Mouse (Mus musculus): ENCODE results near the gene Hist1h2ai.

Gene Hist1h2ai

DNA sequence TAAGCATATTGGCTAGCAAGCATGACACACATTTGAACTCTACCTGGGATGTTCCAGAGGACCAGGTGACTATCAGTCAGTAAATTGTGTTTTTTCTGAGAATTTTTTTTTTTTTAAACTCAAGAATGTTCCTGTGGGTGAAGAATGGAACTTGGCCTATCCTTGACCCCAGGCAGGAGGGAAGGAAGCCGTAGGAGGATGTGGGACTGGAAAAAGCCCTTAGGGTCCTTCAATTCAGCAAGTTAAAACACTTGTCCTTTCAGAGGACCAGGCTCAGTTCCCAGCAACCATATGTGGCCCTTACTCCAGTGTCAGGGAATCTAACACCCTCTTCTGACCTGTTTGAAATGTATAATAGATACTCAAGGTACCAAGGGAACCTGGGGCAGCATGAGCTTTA is 13.3 kb downstream of the Hist1h2ai start:
- DNase-seq: no peak

DNA sequence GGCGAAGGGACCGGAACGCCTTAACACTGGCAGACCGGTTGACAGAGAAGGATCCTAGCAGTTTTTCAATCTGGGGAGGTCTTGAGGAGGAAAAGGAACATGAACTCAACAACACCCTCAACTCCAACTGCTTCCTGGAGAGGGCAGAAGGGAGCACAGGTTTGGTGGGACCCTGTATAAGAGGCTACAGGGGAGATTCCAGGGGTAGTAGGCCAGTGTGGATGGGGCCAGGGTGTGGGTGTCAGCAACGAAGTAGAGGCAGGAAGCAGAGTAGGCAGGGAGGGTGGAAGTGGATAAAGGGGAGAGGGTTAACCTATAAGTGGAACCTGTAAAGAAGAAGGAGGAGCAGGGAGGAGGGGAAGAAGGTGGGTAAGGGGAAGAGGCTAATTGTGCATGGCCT is 17.2 kb downstream of the Hist1h2ai start:
- no peak for DNase-seq

DNA sequence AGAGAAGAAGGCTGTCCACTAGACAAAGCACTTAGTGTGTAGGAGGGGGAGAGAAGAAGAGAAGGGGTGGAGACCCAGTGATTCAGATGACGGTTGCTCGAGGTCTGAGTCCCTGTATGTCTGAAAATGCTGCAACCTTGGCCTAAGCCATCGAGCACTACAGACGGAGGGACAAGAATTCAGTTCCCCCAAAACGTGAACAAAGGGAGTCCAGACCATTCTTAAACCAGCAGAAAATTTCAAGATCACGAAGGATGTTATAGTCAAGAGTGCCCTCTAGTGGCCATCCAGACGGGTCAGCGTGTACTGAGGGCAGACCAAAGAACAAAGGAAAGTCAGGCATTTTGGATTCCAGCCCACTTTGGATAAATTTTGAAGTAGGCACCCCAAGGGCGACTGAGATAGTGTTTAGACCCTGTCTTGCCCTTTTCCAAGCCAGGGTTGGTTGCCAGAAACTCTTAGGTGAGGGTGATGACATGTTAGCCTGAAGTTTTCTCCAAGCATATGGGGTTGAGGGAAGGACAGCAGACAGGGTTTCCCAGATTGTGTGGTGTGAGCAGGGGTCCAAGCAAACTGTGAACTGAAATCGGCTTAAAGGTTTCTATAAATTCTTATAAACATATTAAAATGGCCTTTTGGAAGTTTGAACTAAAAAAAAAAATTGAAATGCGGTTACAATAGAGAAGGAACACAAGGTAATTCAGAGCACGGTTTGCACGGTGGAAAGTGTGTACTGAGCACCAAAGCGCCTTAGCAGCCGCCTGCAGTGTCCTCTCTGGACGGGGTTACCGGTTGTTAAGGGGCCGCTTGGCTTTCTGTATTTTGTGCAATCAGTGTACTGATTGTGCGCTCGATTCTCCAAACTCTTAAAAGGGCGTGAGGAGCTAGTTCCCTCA is 18.0 kb downstream of the Hist1h2ai start:
- peak; percentile 79 to 82 for DNase-seq

DNA sequence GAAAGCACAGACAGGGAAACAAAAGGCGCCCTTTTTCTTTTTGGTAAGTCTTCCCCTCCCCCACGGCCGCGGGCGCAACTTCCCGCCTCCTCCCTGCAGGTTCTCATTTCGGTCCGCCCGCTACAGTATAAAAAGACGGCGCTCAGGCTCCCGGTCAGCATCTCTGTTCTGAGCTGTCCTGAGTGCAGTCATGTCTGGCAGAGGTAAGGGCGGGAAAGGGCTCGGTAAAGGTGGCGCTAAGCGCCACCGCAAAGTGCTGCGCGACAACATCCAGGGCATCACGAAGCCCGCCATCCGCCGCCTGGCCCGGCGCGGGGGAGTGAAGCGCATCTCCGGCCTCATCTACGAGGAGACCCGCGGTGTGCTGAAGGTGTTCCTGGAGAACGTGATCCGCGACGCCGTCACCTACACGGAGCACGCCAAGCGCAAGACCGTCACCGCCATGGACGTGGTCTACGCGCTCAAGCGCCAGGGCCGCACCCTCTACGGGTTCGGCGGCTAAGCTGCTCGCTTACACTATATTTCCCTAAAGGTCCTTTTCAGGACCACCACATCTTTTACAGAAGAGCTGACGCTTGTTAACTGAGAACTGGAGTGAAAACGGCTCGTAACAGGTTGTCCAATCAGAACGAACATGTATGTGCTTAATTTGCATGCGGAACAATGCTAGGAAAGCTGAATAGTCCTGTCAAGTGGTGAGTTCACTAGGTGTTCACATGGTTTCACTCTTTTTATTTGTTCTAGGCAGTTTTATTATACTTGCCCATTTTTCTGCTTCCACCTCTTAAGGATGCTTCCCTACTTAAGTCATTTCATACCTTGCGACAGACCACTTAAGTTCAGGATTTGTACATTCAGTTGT is 18.9 kb downstream of the Hist1h2ai start, which contains the start of gene Hist1h4j:
TSS of gene Hist1h4j (plus strand) at position 159 of the 862 bp plus-strand sequence.
- peak; percentile 50 to 75 for DNase-seq

DNA sequence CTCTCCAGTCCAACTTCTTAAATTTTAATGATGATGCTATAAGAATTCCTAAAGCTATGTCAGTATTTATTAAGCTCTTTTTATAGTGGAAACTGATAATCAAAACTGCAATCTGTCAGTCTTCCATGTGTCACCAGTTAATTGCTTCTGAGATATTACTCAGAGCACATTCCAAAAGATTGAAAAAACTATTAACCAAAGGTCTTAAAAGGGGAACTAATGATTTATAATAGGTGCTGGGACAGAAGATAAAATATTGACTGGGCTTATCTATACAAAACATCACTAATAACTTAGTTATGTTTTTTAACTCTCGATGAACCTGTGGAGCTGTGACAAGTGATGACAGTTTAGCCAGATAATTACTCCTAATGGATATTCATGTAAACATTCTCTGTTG is 28.8 kb downstream of the Hist1h2ai start:
- DNase-seq: no peak

DNA sequence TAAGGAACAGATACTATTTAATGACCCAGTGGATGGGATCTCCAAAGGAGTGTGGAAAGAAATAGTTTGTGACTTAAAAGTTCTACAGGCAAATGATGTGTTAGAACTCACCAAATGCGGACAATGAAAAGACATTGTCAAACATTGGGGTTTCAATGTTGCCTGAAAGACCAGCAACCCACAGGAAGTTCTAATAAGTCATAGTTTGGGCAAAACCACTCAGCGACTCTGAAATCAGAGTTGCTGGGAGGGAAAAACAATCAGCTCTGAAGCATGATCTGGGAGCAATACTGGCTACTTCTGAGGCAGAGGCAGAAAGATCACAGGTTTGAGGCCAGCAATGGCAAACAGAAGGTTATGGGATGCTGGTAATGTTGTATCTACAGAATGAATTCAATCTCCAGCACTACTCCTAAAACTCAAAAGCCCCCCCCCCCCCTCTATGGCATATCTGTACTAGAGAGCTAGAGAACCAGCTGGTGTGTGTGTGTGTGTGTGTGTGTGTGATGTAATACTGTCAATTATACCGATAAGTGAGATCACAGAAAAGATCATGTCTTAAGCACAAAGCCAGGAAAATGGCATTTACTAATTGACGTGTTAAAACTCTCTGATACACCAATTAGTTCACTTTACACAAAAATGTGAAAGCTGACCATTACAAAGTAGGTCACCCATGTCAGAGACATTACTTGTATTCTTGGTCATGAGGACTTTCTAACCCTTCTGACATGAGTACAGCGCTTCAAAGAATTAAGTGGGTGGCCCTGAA is 33.4 kb downstream of the Hist1h2ai start:
- DNase-seq: no peak

DNA sequence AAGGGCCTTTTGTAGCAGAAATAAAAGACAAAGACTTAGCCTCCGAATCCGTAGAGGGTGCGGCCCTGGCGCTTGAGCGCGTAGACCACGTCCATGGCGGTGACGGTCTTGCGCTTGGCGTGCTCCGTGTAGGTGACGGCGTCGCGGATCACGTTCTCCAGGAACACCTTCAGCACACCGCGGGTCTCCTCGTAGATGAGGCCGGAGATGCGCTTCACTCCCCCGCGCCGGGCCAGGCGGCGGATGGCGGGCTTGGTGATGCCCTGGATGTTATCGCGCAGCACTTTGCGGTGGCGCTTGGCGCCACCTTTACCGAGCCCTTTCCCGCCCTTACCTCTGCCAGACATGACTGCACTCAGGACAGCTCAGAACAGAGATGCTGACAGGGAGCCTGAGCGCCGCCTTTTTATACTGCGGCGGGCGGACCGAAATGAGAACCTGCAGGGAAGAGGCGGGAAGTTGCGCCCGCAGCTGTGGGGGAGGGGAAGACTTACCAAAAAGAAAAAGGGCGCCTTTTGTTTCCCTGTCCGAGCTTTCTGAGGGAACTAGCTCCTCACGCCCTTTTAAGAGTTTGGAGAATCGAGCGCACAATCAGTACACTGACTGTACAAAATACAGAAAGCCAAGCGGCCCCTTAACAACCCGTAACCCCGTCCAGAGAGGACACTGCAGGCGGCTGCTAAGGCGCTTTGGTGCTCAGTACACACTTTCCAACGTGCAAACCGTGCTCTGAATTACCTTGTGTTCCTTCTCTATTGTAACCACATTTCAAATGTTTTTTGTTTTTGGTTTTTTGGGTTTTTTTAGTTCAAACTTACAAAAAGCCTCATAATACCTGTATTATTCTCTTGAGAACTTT is 34.2 kb downstream of the Hist1h2ai start, which contains the start of gene Hist1h4k:
TSS of gene Hist1h4k (minus strand) at position 347 of the 859 bp plus-strand sequence.
- peak; percentile 84 to 90 for DNase-seq

DNA sequence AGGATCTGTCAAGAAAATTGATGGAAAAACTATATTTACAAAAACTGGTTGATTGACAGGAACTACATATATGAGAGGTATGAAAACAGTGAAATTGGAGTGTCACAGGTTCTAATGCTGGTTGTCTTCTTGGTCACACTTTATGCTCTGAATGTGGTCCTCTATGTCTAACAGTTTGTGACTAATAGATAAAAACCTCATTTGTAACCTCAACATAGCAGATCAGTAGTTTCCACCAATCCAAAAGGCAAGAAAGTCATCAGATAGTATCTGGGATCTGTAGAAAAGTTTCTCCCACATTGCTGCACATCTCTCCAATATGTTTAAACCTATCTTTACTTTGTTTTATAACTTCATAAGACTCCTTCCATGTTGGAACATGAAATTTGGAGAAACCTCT is 35.2 kb downstream of the Hist1h2ai start:
- DNase-seq: no peak

DNA sequence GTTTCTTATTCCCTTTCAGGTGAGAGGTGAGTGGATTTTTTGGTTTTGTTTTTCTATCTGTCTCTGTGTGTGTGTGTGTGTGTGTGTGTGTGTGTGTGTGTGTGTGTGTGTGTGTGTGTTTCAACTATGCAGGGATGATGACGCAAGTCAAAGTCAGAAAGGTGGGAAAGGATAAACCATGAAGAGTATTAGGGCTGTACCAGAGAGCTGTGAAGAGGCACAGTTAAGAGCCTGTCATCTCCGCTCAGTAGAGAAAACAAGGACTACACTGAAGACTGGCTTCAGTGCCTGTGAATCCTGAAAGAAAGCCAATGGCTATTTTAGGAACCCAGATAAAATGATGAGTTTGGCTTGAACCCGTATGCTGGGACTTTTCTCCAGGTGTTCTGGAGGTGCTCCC is 35.6 kb downstream of the Hist1h2ai start:
- no peak for DNase-seq

DNA sequence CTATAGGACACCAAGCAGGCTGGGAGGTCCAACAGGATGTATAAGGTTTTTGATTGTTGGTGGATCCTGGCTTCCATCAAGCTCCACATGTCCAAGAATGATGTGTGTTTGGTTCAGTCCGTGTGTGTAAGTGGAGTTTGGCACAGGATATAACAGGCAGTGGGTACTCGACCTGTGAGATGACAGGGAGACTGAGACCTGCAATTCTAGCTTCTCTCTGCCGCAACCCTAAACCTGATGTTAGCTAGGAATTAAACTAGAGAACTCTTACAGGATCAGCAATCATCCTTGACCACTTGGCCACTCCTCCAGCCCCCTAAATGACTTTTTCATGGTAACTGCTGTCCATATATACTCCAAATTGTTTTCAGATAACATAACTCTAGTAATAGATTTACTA is 36.1 kb downstream of the Hist1h2ai start:
- no peak for DNase-seq

DNA sequence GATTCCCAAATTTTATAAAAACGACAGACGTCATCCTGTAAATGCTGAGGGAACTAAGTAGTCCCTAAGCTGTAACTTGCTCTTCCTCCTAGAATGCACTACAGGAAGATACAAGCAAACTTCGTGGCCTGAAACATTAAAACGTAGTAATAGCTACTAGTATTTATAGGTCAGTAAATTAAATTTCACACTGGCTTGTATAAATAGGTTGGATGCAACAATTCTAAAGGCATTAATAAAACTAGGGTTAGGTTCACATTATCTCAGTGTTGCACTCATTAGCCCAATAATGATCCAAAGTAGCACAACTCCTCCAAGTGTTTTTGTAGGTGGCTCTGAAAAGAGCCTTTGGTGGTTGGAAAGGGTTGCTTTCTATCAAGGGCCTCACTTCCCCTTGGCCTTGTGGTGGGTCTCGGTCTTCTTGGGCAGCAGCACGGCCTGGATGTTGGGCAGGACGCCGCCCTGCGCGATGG is 36.9 kb downstream of the Hist1h2ai start:
- no peak for DNase-seq

DNA sequence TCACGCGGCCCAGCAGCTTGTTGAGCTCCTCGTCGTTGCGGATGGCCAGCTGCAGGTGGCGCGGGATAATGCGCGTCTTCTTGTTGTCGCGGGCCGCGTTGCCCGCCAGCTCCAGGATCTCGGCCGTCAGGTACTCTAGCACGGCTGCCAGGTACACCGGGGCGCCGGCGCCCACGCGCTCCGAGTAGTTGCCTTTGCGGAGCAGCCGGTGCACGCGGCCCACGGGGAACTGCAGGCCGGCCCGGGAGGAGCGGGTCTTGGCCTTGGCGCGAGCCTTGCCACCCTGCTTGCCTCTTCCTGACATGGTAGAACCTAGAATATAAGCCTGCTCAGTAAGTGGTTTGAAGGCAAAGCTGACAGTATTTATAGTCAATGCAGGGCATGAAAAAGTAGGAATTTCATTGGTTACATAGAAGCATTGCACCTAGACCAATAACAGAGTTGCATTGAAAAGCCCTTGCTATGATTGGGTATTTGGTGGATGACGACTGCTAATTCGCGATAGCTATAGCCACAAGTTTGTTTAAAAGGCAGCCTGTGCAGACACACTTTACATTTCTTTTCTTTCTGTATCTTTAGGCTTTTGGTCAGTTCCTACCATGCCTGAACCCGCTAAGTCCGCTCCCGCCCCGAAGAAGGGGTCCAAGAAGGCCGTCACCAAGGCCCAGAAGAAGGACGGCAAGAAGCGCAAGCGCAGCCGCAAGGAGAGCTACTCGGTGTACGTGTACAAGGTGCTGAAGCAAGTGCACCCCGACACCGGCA is 37.5 kb downstream of the Hist1h2ai start, which contains the start of the genes Hist1h2ak and Hist1h2bn:
TSS of gene Hist1h2ak (minus strand) at position 304 of the 762 bp plus-strand sequence.
TSS of gene Hist1h2bn (plus strand) at position 600 of the 762 bp plus-strand sequence.
- peak; percentile 47 to 83 for DNase-seq

DNA sequence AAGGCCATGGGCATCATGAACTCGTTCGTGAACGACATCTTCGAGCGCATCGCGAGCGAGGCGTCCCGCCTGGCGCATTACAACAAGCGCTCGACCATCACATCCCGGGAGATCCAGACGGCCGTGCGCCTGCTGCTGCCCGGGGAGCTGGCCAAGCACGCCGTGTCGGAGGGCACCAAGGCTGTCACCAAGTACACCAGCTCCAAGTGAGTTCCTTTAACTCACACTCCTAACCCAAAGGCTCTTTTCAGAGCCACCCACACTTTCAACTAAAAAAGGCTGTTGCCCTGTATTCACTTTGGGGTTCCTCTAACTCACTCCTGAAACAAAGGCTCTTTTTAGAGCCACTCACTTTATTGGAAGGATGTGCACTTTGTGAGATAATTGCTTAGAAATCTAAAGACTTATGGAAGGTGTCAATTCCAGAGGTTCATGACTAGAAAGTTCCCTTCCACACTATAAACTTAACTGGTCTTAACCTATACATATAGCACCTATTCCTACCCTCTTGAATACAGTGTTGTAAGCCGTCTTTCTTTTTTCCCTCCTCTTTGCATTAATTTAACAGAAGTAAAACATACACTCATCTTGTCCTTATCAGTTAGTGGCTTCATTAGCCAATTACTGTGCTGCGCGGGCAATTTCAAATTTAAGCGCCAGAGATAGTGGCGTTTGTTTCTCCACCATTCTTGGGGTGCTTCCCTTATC is 38.2 kb downstream of the Hist1h2ai start:
- peak in 1 of 2 experiments; percentile 48 for DNase-seq

DNA sequence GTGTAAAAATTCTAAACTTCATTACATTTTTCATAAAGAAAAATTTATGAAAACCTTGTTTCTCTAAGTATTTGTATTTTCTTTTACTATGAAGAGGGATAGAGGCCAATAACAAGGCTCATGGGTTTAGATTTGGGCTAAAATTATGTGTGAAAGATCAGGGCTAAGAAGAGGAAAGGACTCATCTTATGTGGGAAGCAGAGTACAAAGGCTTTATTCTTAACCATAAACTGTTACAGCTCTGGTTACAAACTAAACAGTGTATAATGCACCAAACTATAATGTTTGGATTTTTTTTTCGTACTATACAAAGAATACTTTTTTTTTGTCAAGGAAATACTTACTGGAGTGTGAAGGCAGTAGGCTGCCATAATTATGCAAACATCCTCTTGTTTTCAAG is 39.5 kb downstream of the Hist1h2ai start:
- no peak for DNase-seq

Data from kidney, postnatal 36 days (tissue).